Mouse (Mus musculus): ENCODE measurements around the gene Rapgef4.

DNA sequence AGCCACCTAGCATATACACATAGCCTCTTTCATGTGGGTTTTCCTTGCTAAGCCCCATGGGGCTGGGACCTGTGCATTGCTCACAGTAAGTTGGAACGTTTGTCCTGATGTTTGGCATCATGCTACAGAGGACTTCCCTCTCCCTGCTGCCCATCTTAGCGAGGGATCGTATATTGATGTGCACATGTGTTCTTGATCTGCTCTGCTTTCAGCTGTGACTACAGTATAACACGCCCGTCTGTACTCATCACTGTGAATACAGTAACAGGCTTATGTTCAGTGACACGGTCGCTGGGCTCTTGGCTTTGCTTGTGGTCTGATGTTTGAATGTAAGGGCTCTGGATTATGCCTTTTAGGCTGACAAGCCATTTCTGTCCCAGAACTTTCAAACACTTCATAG, 324.7 kb downstream of the Rapgef4 start:
- TF ChIP-seq POLR2A (IDR thresholded peaks at IDR 0.05; ENCODE audit: extremely low read depth, insufficient read depth, low read length) (no peak), CTCF (IDR thresholded peaks at IDR 0.05; ENCODE audit: low read depth, low read length) (no peak)

Data from liver, adult 2 months (tissue).